Mouse (Mus musculus) layer of hippocampus, adult 11-12 months (tissue): ENCODE measurements around the gene Serpina3g.
A peak's percentile ranks its signal among the peaks of the same experiment; 100 is the strongest.
"Not testable (repeated sequence)": the region's sequence is repeated elsewhere in the genome, so short reads cannot be mapped to it uniquely, and the experiment has no call there.

ENCODE experiments used
- DNase-seq: peaks from one replicate; pipeline ENCODE4 v3.0.0; 2022; ENCODE audit warnings: low spot score

Serpina3g gene

GRCm38 (mm10) chr12:104235915-104236314 lies at the start of gene Serpina3g:
Gene Serpina3g, plus strand, starts transcription at chr12:104236245.
- DNase-seq, result no peak

GRCm38 (mm10) chr12:104189246-104189645 lies 46.8 kb upstream of the Serpina3g start:
- no peak for DNase-seq

- no peak for DNase-seq
These were observed 45.2 kb upstream of the Serpina3g start for GRCm38 (mm10) chr12:104190852-104191251.

- DNase-seq, result no peak
These were observed 26.9 kb upstream of the Serpina3g start for GRCm38 (mm10) chr12:104209149-104209548.

GRCm38 (mm10) chr12:104209802-104210201 lies 26.2 kb upstream of the Serpina3g start:
- no peak for DNase-seq

- DNase-seq, result peak; percentile 12
These were observed 22.2 kb upstream of the Serpina3g start for GRCm38 (mm10) chr12:104213689-104214444.

GRCm38 (mm10) chr12:104214445-104214753 lies 21.6 kb upstream of the Serpina3g start, which contains the start of gene Serpina3f:
Gene Serpina3f, plus strand, starts transcription at chr12:104214544.
- no peak for DNase-seq

GRCm38 (mm10) chr12:104215249-104215648 lies 20.8 kb upstream of the Serpina3g start:
- DNase-seq, result no peak

- DNase-seq, result no peak
These were observed 14.4 kb upstream of the Serpina3g start for GRCm38 (mm10) chr12:104221616-104222015.

GRCm38 (mm10) chr12:104223690-104224089 lies 12.4 kb upstream of the Serpina3g start:
- DNase-seq, result no peak

- no peak for DNase-seq
These were observed 11.3 kb upstream of the Serpina3g start for GRCm38 (mm10) chr12:104224598-104225300.

- no peak for DNase-seq
These were observed 5.3 kb upstream of the Serpina3g start for GRCm38 (mm10) chr12:104230762-104231161.

- not testable (repeated sequence) for DNase-seq
These were observed 2.0 kb downstream of the Serpina3g start for GRCm38 (mm10) chr12:104238048-104238447.

- no peak for DNase-seq
These were observed 7.3 kb downstream of the Serpina3g start for GRCm38 (mm10) chr12:104243307-104243706.

- DNase-seq, result peak; percentile 34
These were observed 9.0 kb downstream of the Serpina3g start for GRCm38 (mm10) chr12:104245092-104245491.

GRCm38 (mm10) chr12:104245595-104245994 lies 9.6 kb downstream of the Serpina3g start:
- DNase-seq, result peak; percentile 38

GRCm38 (mm10) chr12:104247553-104248002 lies 11.5 kb downstream of the Serpina3g start:
- no peak for DNase-seq

- no peak for DNase-seq
These were observed 12.2 kb downstream of the Serpina3g start for GRCm38 (mm10) chr12:104248231-104248630.

GRCm38 (mm10) chr12:104261041-104261440 lies 25.0 kb downstream of the Serpina3g start:
- DNase-seq, result no peak

GRCm38 (mm10) chr12:104262863-104263262 lies 26.8 kb downstream of the Serpina3g start, which contains the start of gene Serpina3i:
Gene Serpina3i, plus strand, starts transcription at chr12:104263122.
- no peak for DNase-seq

GRCm38 (mm10) chr12:104266374-104266773 lies 30.3 kb downstream of the Serpina3g start:
- no peak for DNase-seq

- DNase-seq, result no peak
These were observed 42.4 kb downstream of the Serpina3g start for GRCm38 (mm10) chr12:104278216-104279055.
